In the genomic region with DNA sequence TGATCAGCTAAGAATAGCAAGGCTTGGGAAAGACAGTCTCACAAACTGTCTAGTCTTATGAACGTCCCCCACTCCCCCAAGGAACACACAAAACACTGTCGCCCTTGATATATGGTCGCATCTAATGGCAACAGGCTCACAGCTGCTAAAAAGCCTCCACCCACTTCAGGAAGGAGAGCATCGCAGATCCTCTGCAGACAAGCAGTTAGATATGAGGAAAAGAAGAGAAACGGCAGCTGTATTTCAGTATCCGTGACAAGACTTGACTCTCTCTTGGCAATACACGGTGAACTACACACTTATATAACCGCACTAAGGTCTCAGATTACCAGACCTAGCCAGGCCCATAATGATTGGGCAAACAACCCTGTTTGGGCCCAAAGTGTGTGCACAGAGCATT, we compare ENCODE assay signal across 23 mouse cellular contexts.
DNase-seq lines count a peak whose midpoint lies in the region; ATAC-seq and TF ChIP-seq lines count a peak whose summit lies in the region.
"Had no signal": no experiment of that assay in that cellular context is flagged by ENCODE, and none has a peak within 500 bp of the region (broad histone marks: within the 10 kb centered on the region; RNA-seq: fewer than 3 reads in every experiment).

No protein-coding gene starts in this region.

- no peaks in the 10 kb centered on the region for H3K27me3 ChIP-seq in forebrain, embryonic 15.5 days
- no peaks in the 10 kb centered on the region for H3K27me3 ChIP-seq in forebrain, embryonic 11.5 days (ENCODE audit: control insufficient read depth, insufficient read depth, low read length)
- H3K27me3 ChIP-seq in kidney, embryonic 15.5 days, result no peaks in the 10 kb centered on the region
- no peaks in the 10 kb centered on the region for H3K27me3 ChIP-seq in kidney, adult 2 months (replicated peaks; ENCODE audit: control insufficient read depth, insufficient read depth, low read length)
- H3K27me3 ChIP-seq in lung, postnatal 0 days (replicated peaks; ENCODE audit: insufficient read depth, low read length), result no peaks in the 10 kb centered on the region
- H3K27me3 ChIP-seq: forebrain, embryonic 13.5 days; heart, embryonic 13.5 days; liver, embryonic 13.5 days had no signal

- no peak overlapping the region for H3K4me3 ChIP-seq in forebrain, embryonic 15.5 days
- no peak overlapping the region for H3K4me3 ChIP-seq in forebrain, embryonic 11.5 days (ENCODE audit: low read depth, low read length)
- no peak overlapping the region for H3K4me3 ChIP-seq in kidney, embryonic 15.5 days (replicated peaks)
- no peak overlapping the region for H3K4me3 ChIP-seq in kidney, adult 2 months (ENCODE audit: insufficient read depth, low read depth, low read length)
- H3K4me3 ChIP-seq in lung, postnatal 0 days (ENCODE audit: low read depth, low read length), result no peak overlapping the region
- H3K4me3 ChIP-seq: forebrain, embryonic 13.5 days; heart, embryonic 13.5 days; left cerebral cortex, adult 2 months; liver, embryonic 13.5 days; midbrain, embryonic 12.5 days had no signal

- no peak for TF ChIP-seq POLR2A in kidney, adult 2 months (IDR thresholded peaks at IDR 0.05; ENCODE audit: low read depth, low read length)

- H3K27ac ChIP-seq in forebrain, embryonic 15.5 days (replicated peaks), result 0 out of 2 replicates have a peak overlapping the region, but pooled peaks have one; percentile 6
- H3K27ac ChIP-seq in forebrain, embryonic 11.5 days (ENCODE audit: low read depth, low read length), result no peak overlapping the region
- H3K27ac ChIP-seq in kidney, embryonic 15.5 days, result no peak overlapping the region
- no peak overlapping the region for H3K27ac ChIP-seq in kidney, adult 2 months (ENCODE audit: insufficient read depth, low read depth, low read length)
- no peak overlapping the region for H3K27ac ChIP-seq in lung, postnatal 0 days (ENCODE audit: low read length)
- H3K27ac ChIP-seq: forebrain, embryonic 13.5 days; heart, embryonic 13.5 days; left cerebral cortex, adult 2 months; liver, embryonic 13.5 days; macrophage; midbrain, embryonic 12.5 days; stomach, postnatal 0 days had no signal

- no peak overlapping the region for H3K9ac ChIP-seq in forebrain, embryonic 15.5 days (replicated peaks)
- H3K9ac ChIP-seq in forebrain, embryonic 11.5 days (ENCODE audit: low read length), result no peak overlapping the region
- H3K9ac ChIP-seq in kidney, embryonic 15.5 days, result no peak overlapping the region
- H3K9ac ChIP-seq in lung, postnatal 0 days (replicated peaks; ENCODE audit: low read depth), result no peak overlapping the region
- H3K9ac ChIP-seq: forebrain, embryonic 13.5 days; heart, embryonic 13.5 days; liver, embryonic 13.5 days; midbrain, embryonic 12.5 days had no signal

- 83% methylated on average over 8 of the region's 8 CpGs for WGBS in forebrain, embryonic 15.5 days
- WGBS in forebrain, embryonic 11.5 days, result 90% methylated on average over 8 of the region's 8 CpGs
- WGBS in kidney, embryonic 15.5 days, result 25% methylated on average over 8 of the region's 8 CpGs
- WGBS in kidney, adult 2 months, result 70% methylated on average over 8 of the region's 8 CpGs
- WGBS in lung, postnatal 0 days, result 45% methylated on average over 8 of the region's 8 CpGs

- H3K36me3 ChIP-seq in forebrain, embryonic 15.5 days, result no peaks in the 10 kb centered on the region
- no peaks in the 10 kb centered on the region for H3K36me3 ChIP-seq in forebrain, embryonic 11.5 days (ENCODE audit: control insufficient read depth, insufficient read depth, low read length)
- no peaks in the 10 kb centered on the region for H3K36me3 ChIP-seq in kidney, embryonic 15.5 days
- H3K36me3 ChIP-seq in kidney, adult 2 months (ENCODE audit: control insufficient read depth, insufficient read depth, low read length), result no peaks in the 10 kb centered on the region
- H3K36me3 ChIP-seq in lung, postnatal 0 days (ENCODE audit: insufficient read depth, low read length), result no peaks in the 10 kb centered on the region
- H3K36me3 ChIP-seq: G1E; heart, embryonic 13.5 days; liver, embryonic 13.5 days; midbrain, embryonic 12.5 days had no signal

- H3K9me3 ChIP-seq in forebrain, embryonic 15.5 days, result no peaks in the 10 kb centered on the region
- no peaks in the 10 kb centered on the region for H3K9me3 ChIP-seq in forebrain, embryonic 11.5 days (ENCODE audit: control insufficient read depth, low read length)
- no peaks in the 10 kb centered on the region for H3K9me3 ChIP-seq in kidney, embryonic 15.5 days (replicated peaks)
- H3K9me3 ChIP-seq in lung, postnatal 0 days (ENCODE audit: low read length), result no peaks in the 10 kb centered on the region
- H3K9me3 ChIP-seq: forebrain, embryonic 13.5 days; liver, embryonic 13.5 days had no signal

- no peak for TF ChIP-seq EP300 in lung, postnatal 0 days (IDR thresholded peaks at IDR 0.05)

- peaks cover 18% of the 10 kb centered on the region for H3K4me1 ChIP-seq in forebrain, embryonic 15.5 days
- peaks cover 2% of the 10 kb centered on the region; the same call in 1 of the 2 replicates for H3K4me1 ChIP-seq in forebrain, embryonic 11.5 days (replicated peaks; ENCODE audit: control insufficient read depth, insufficient read depth, low read length)
- H3K4me1 ChIP-seq in kidney, embryonic 15.5 days, result peaks cover 13% of the 10 kb centered on the region
- no peaks in the 10 kb centered on the region for H3K4me1 ChIP-seq in kidney, adult 2 months (ENCODE audit: control insufficient read depth, insufficient read depth, low read length)
- H3K4me1 ChIP-seq in lung, postnatal 0 days (ENCODE audit: insufficient read depth, low read depth, low read length), result no peaks in the 10 kb centered on the region
- H3K4me1 ChIP-seq: heart, embryonic 13.5 days; liver, embryonic 13.5 days had no signal

- TF ChIP-seq CTCF in kidney, adult 2 months (conservative IDR thresholded peaks at IDR 0.05; ENCODE audit: insufficient read depth, insufficient read length, low read depth, low read length), result no peak
- no peak for TF ChIP-seq CTCF in lung, postnatal 0 days (IDR thresholded peaks at IDR 0.05)

- H3K4me2 ChIP-seq in forebrain, embryonic 15.5 days (replicated peaks), result no peak overlapping the region
- no peak overlapping the region for H3K4me2 ChIP-seq in forebrain, embryonic 11.5 days (ENCODE audit: low read depth, low read length, severe bottlenecking)
- H3K4me2 ChIP-seq in kidney, embryonic 15.5 days, result no peak overlapping the region
- H3K4me2 ChIP-seq in lung, postnatal 0 days (replicated peaks; ENCODE audit: low read depth, low read length), result no peak overlapping the region
- H3K4me2 ChIP-seq: forebrain, embryonic 13.5 days; heart, embryonic 13.5 days; liver, embryonic 13.5 days; midbrain, embryonic 12.5 days had no signal

- no peak; the same call in 1 of the 2 replicates for ATAC-seq in forebrain, embryonic 15.5 days (replicated peaks)
- ATAC-seq in forebrain, embryonic 11.5 days (replicated peaks; ENCODE audit: low FRiP score), result no peak
- peak; percentile 22; the same call in 1 of the 2 replicates for ATAC-seq in kidney, embryonic 15.5 days (replicated peaks; ENCODE audit: low FRiP score)
- no peak for ATAC-seq in lung, postnatal 0 days
- ATAC-seq: forebrain, embryonic 13.5 days; hindbrain, embryonic 16.5 days; intestine, postnatal 0 days had no signal

- DNase-seq in forebrain, embryonic 11.5 days (ENCODE audit: low spot score), result no peak
- DNase-seq in kidney, adult 2 months, result no peak
- peak; percentile 21 for DNase-seq in lung, postnatal 0 days (ENCODE audit: low spot score)
- DNase-seq in lung, postnatal 4 days, result no peak
- DNase-seq in mesoderm, embryonic 11.5 days (ENCODE audit: low read depth, low spot score), result peak; percentile 29
- DNase-seq in urinary bladder, postnatal 4 days (ENCODE audit: low spot score in 2 of 2), result no peak
- DNase-seq: adrenal gland, postnatal 25 days; cerebellum, adult 11-12 months; cerebellum, postnatal 14 days; kidney, postnatal 36 days; liver, embryonic 13.5 days; right cerebral cortex, postnatal 4 days had no signal

Comparison
In these comparisons a context has a peak if more than half of its experiments do, and no peak if none do; other contexts are left out.
1. DNase-seq: peak in lung, postnatal 0 days (single experiment) and mesoderm, embryonic 11.5 days (single experiment); none in forebrain, embryonic 11.5 days (single experiment), kidney, adult 2 months (single experiment), lung, postnatal 4 days (0 of 2) and urinary bladder, postnatal 4 days (0 of 2).